Mouse (Mus musculus): Measurements from ENCODE around the gene Ddx1.

DNA sequence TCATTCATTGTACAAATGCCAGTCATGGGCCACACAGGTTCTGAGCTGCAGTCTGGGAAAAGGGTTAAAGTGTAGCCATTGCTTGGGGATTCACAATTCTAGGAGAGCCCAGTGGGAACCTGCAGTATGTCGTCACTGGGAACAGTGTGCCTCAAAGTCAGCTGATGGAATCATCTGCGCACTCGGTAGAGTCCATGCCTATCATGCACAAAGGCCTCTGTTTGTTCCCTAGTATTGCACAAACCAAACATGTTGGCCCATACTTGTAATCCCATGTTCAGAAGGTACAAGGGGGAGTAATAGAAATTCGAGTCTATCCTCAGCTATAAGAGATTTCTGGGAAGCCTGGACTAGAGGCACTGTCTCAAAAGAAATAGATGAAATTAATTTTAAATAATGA, 52.9 kb downstream of the Ddx1 start:
- TF ChIP-seq CTCF (IDR thresholded peaks at IDR 0.05; ENCODE audit: borderline replicate concordance, insufficient read depth, low read depth, low read length) = no peak
- TF ChIP-seq POLR2A (IDR thresholded peaks at IDR 0.05; ENCODE audit: borderline replicate concordance, insufficient read depth, low read length) = no peak
